Mouse (Mus musculus) heart, postnatal 0 days (tissue): ENCODE measurements at regions not wholly inside any gene's neighbourhood (a gene's known extent, or its start where the extent isn't known, plus 50 kb on each side); places are given as distances from the start of the nearest gene placed in this dataset.

ENCODE experiments used
- ATAC-seq: fragments of 200-750 bp; cut with Nextera tagmentation; 2 replicates; pipeline ENCODE4 v1.8.0; 2017; ENCODE audit warnings: low read depth, moderate number of reproducible peaks, moderate library complexity; ENCODE audit not compliant: insufficient read depth
- DNase-seq: peaks from one replicate; pipeline ENCODE4 v3.0.0-alpha.2; 2016; ENCODE audit warnings: low spot score
- H3K27ac ChIP-seq: fragments of 300-500 bp; sonication (generic); 2 replicates; pipeline ENCODE4 v1.5.1; 2014; ENCODE audit warnings: low read depth, mild to moderate bottlenecking
- H3K27me3 ChIP-seq: fragments of 300-500 bp; sonication (generic); 2 replicates; pipeline ENCODE4 v1.6.1; 2014; ENCODE audit warnings: low read length, mixed read lengths; ENCODE audit not compliant: control insufficient read depth, insufficient read depth
- H3K36me3 ChIP-seq: fragments of 300-500 bp; sonication (generic); replicated peaks from 2 replicates; pipeline ENCODE4 v1.6.1; 2014; ENCODE audit warnings: low read length, mixed read lengths; ENCODE audit not compliant: control insufficient read depth, insufficient read depth
- H3K4me1 ChIP-seq: fragments of 300-500 bp; sonication (generic); 2 replicates; pipeline ENCODE4 v1.6.1; 2014; ENCODE audit warnings: antibody characterized with exemption; ENCODE audit not compliant: control insufficient read depth, insufficient read depth
- H3K4me2 ChIP-seq: fragments of 300-500 bp; sonication (generic); 2 replicates; pipeline ENCODE4 v1.6.1; 2014; ENCODE audit warnings: low read depth, mild to moderate bottlenecking, low read length, moderate library complexity
- H3K4me3 ChIP-seq: fragments of 300-500 bp; sonication (generic); 2 replicates; pipeline ENCODE4 v1.5.1; 2014; ENCODE audit warnings: low read depth, low read length
- H3K9ac ChIP-seq: fragments of 300-500 bp; sonication (generic); replicated peaks from 2 replicates; pipeline ENCODE4 v1.6.1; 2014; ENCODE audit warnings: low read depth, low read length, mixed read lengths
- H3K9me3 ChIP-seq: fragments of 300-500 bp; sonication (generic); replicated peaks from 2 replicates; pipeline ENCODE4 v1.6.1; 2016; ENCODE audit warnings: low read length; ENCODE audit not compliant: control insufficient read depth
- CTCF ChIP-seq: IDR thresholded peaks from 2 replicates; pipeline ENCODE4 v1.5.1; 2016; ENCODE audit warnings: antibody characterized with exemption, control low read depth, low read depth
- EP300 ChIP-seq: IDR thresholded peaks from 2 replicates; pipeline ENCODE4 v1.6.1; 2016; ENCODE audit warnings: antibody characterized with exemption, low read depth
- WGBS: fragments of 180-500 bp; shearing (Covaris S2); extraction: QIAGEN DNeasy Blood & Tissue Kit; methylation state at CpG from one replicate; pipeline ENCODE4 v1.1.7; 2014; 5-methylcytosine and 5-hydroxymethylcytosine counted together

- H3K27me3 ChIP-seq = no peaks in the 10 kb centered on the region
- DNase-seq (no peak), ATAC-seq (no peak)
- no peaks in the 10 kb centered on the region for H3K9me3 ChIP-seq
- 91% methylated on average over 2 of the region's 2 CpGs for WGBS
- H3K36me3 ChIP-seq = no peaks in the 10 kb centered on the region
- no peak overlapping the region for H3K27ac ChIP-seq
- TF ChIP-seq EP300 (no peak), CTCF (no peak)
- no peak overlapping the region for H3K4me2 ChIP-seq
- H3K9ac ChIP-seq = no peak overlapping the region
- H3K4me3 ChIP-seq = no peak overlapping the region
- H3K4me1 ChIP-seq = no peaks in the 10 kb centered on the region
Measured at GRCm38 (mm10) chr11:20935910-20936309, 105.1 kb upstream of the Lgalsl start.

DNA sequence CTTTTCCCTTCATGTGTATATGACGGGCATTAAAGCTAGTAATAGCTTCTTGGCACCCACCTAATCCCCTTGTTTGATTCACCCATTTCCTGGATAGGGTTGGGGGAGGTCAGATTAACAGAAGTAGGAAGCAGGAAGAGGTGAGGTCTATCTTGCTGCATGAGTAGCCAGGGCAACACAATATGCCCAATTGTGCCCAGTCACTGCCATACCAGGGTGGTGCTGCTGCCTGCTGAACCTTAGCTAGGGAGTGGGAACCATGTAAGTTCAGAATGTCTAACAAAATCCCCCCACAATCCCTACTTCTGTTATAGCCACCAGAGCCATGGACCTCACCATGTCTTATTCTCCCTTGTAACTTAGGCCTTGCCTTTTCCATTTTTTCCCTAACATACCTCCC, 106.1 kb upstream of the Lgalsl start:
- H3K4me3 ChIP-seq = no peak overlapping the region
- H3K9me3 ChIP-seq = no peaks in the 10 kb centered on the region
- H3K9ac ChIP-seq = no peak overlapping the region
- H3K4me2 ChIP-seq = no peak overlapping the region
- H3K27ac ChIP-seq = no peak overlapping the region
- no peaks in the 10 kb centered on the region for H3K36me3 ChIP-seq
- H3K4me1 ChIP-seq = no peaks in the 10 kb centered on the region
- WGBS = 68% methylated on average over 1 of the region's 1 CpGs
- H3K27me3 ChIP-seq = no peaks in the 10 kb centered on the region
- DNase-seq (no peak), ATAC-seq (no peak)
- no peak for TF ChIP-seq CTCF
- no peak for TF ChIP-seq EP300

DNA sequence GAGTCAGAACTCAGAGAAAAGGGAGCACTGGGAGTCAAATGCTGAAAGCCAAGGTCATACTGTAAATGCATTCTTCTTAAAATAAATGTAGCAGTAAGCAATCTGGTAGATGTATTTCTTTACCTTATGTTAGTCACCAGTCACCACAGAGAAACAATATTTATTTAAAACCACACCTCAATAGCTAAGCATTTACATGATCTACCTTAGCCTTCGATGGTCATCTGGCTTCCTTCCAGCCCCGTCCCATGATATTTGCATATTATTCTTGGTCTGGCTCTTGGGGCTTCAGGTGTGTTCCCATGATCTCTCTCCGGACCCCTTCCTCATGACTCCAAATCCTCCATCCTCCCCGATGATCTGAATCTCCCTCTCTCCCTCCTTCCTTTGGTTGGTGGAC, 107.1 kb upstream of the Lgalsl start:
- H3K9me3 ChIP-seq = no peaks in the 10 kb centered on the region
- no peak for ATAC-seq
- TF ChIP-seq EP300 (no peak), CTCF (no peak)
- no peak overlapping the region for H3K9ac ChIP-seq
- H3K27ac ChIP-seq = no peak overlapping the region
- no peaks in the 10 kb centered on the region for H3K4me1 ChIP-seq
- H3K4me3 ChIP-seq = no peak overlapping the region
- no peaks in the 10 kb centered on the region for H3K27me3 ChIP-seq
- no peak overlapping the region for H3K4me2 ChIP-seq
- WGBS = 93% methylated on average over 4 of the region's 4 CpGs
- H3K36me3 ChIP-seq = no peaks in the 10 kb centered on the region
- no peak for DNase-seq

DNA sequence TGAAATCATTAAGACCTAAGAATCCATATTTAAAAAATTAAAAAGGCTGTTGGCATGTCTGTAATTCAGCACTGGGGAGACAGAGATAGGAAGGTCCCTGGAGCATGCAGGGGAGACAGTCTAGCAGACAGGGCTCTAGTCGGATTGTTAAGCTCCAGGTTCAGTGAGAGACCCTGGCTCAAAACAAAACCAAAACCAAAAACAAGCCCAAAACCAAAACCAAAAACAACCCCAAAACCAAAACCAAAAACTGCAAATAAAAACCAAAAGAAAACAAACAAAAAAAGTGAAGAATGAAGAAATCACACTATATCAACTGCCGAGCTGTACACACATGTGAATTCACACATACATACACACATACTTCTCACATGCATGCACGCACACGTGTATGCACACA, 108.8 kb upstream of the Lgalsl start:
- no peak overlapping the region for H3K27ac ChIP-seq
- H3K4me3 ChIP-seq = no peak overlapping the region
- TF ChIP-seq CTCF (no peak), EP300 (no peak)
- no peaks in the 10 kb centered on the region for H3K27me3 ChIP-seq
- no peaks in the 10 kb centered on the region for H3K9me3 ChIP-seq
- H3K36me3 ChIP-seq = no peaks in the 10 kb centered on the region
- H3K4me2 ChIP-seq = no peak overlapping the region
- ATAC-seq (no peak), DNase-seq (no peak)
- no peak overlapping the region for H3K9ac ChIP-seq
- 74% methylated on average over 4 of the region's 4 CpGs for WGBS
- H3K4me1 ChIP-seq = no peaks in the 10 kb centered on the region

DNA sequence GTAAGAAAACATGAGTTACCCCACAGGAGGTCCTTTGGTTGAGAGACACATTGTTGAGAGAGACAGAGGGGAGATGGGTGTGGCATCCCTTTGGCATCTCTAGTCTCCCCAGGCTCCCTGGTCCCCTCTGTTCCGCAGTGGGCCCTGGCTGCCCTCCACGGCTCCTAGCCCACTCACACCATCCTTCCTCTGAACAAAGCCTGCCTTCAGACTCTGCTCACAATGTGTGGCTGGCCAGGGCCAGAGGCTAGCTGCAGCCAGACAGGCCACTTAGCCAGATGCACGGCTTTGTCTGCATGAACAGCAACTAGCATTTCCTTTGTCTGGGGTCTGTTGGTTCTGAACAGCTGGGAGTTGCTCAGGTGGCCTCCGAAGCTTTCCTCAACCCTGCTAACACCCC, 110.7 kb upstream of the Lgalsl start:
- no peaks in the 10 kb centered on the region for H3K36me3 ChIP-seq
- H3K9me3 ChIP-seq = no peaks in the 10 kb centered on the region
- WGBS = 50% methylated on average over 4 of the region's 4 CpGs
- TF ChIP-seq CTCF = no peak
- no peak for TF ChIP-seq EP300
- no peak for DNase-seq
- no peak overlapping the region for H3K4me3 ChIP-seq
- no peak overlapping the region for H3K9ac ChIP-seq
- no peaks in the 10 kb centered on the region for H3K27me3 ChIP-seq
- no peak for ATAC-seq
- no peak overlapping the region for H3K27ac ChIP-seq
- no peaks in the 10 kb centered on the region for H3K4me1 ChIP-seq
- no peak overlapping the region for H3K4me2 ChIP-seq

- Histone ChIP-seq H3K9ac (no peak overlapping the region), H3K4me1 (0 out of 2 replicates have a peak, but pooled peaks cover 7% of the 10 kb centered on the region), H3K27ac (no peak overlapping the region), H3K27me3 (no peaks in the 10 kb centered on the region), H3K4me3 (no peak overlapping the region), H3K36me3 (no peaks in the 10 kb centered on the region), H3K4me2 (no peak overlapping the region), H3K9me3 (no peaks in the 10 kb centered on the region)
- TF ChIP-seq CTCF (no peak), EP300 (no peak)
- ATAC-seq (no peak), DNase-seq (no peak)
- 59% methylated on average over 8 of the region's 8 CpGs for WGBS
Measured at GRCm38 (mm10) chr11:20955561-20955960, 124.7 kb upstream of the Lgalsl start.
